Mouse (Mus musculus) retina, postnatal 7 days (tissue): Measurements from ENCODE around the gene Fam171a1.
A peak's percentile ranks its signal among the peaks of the same experiment; 100 is the strongest.
"Not testable (repeated sequence)": the region's sequence is repeated elsewhere in the genome, so short reads cannot be mapped to it uniquely, and the experiment has no call there.

Experiments used
- DNase-seq: peaks from one replicate; pipeline ENCODE4 v3.0.0-alpha.2; 2012; ENCODE audit warnings: low read depth, low spot score

Fam171a1 gene

GRCm38 (mm10) chr2:3113866-3114265 is at the start of gene Fam171a1:
Fam171a1 (plus strand) TSS chr2:3114224.
- DNase-seq, result no peak

DNA sequence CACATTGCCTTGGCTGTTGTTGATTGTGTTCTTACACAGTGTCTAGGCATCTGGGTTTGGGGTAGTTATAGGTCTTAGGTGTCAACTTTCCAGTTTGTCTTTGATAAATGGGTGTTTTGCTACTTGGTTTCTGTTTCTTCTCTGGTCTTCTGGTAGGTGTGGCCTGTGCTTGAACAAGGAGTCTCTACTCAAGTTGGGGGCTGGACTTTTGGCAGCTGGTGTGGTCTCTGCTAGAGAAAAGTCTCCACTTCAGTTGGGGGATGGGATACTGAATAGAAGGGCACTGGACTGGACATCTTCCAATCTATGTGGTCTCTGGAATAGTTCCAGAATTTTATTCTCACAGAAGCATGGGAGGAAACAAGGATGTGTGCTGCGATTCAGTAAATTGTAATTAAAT is 44.9 kb upstream of the Fam171a1 start:
- no peak for DNase-seq

GRCm38 (mm10) chr2:3088361-3088760 is 25.7 kb upstream of the Fam171a1 start:
- DNase-seq, result not testable (repeated sequence)

DNA sequence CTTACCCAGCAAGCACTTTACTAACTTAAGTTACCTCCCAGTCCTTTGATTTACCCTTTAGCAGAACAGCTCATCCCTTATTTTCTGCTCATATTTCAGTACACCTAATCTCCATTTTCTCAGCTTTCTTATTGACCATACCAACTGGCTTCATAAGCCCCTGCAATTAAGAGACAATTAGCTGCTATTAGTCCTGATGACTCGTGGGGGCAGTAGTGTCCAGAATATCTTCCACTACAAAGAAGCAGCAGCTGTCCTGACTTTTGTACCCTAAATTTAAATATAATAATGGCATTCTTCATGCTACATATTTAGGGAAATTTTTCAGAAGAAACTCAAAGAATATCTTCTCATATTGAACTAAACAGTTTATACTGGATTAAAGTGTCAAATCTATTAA is 24.8 kb upstream of the Fam171a1 start:
- DNase-seq, result peak; percentile 13

DNA sequence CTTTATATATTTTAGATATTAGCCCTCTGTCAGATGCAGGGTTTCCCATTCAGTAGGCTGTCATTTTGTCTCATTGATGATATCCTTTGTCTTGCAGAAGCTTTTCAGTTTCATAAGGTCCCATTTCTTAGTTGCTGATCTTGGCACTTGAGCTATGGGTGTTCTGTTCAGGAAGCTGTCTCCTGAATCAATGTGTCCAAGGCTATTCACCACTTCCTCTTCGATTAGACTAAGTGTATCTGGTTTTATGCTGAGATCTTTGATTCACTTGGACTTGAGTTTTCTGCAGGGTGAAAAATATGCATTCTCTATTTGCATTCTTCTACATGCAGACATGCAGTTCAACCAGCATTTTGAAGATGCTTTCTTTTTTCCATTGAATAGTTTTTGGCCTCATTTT is 17.9 kb upstream of the Fam171a1 start:
- no peak for DNase-seq

- DNase-seq, result no peak
Observed at GRCm38 (mm10) chr2:3099971-3100370, 14.1 kb upstream of the Fam171a1 start.

GRCm38 (mm10) chr2:3101292-3101957 is 12.6 kb upstream of the Fam171a1 start:
- DNase-seq, result no peak

- no peak for DNase-seq
Observed at GRCm38 (mm10) chr2:3102360-3102759, 11.7 kb upstream of the Fam171a1 start.

- DNase-seq, result no peak
Observed at GRCm38 (mm10) chr2:3107471-3107870, 6.6 kb upstream of the Fam171a1 start.

- DNase-seq, result no peak
Observed at GRCm38 (mm10) chr2:3108431-3108830, 5.6 kb upstream of the Fam171a1 start.

DNA sequence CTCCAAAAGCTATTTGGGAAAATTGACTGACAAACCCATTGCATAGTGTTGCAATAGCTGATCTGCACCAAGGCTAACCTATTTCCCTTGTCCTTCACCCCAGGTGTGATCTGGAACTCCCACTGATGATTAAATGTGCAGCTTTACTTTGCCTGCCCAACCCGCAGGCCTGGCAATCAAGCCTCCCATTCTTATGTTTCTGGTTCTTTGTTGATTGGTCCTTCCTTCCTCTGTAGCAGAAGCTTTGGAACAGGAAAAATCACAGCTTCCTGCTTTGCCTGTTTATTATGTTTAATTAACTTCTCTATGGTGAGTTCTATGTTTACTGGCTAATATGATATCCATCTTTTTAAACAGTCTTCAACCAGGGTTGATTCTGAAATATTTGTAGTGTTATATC is 5.2 kb upstream of the Fam171a1 start:
- no peak for DNase-seq

GRCm38 (mm10) chr2:3117855-3118202 is 3.8 kb downstream of the Fam171a1 start:
- DNase-seq, result no peak

DNA sequence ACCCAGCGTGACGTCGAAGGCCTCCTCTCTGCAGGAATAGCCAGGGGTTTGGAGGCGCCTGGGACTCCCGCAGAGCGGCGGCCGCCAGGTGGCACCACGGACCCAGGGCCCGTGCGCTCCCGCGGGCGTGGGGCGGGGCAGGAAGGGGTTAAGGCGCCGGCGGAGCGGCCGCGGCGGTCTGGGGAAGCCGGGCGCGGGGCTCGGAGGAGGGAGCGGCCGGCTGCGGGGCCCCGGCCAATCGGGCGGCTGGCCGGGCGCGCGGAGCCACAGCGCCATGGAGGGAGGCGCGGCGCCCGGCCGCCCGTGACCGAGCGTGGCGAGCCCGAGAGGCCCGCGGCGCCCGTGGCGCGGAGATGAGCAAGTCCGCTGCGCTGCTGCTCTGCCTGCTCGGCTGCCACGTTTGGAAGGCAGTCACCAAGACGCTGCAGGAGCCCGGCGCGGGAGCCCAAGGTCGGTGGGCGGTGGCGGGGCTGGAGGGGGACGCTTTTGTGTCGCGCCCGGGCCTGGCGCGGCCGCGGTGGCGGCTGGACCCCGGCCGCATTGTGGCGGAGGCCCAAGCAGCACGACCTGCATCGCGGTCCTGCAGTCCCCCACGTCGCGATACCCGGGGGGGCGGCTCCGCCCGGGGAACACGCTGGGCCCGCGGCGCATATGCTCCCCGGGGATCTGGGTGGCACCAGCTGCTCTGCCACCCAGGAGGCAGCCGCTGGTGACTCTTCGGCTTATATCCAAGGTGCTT is 4.3 kb downstream of the Fam171a1 start:
- peak; percentile 75 for DNase-seq

GRCm38 (mm10) chr2:3118969-3119368 is 4.9 kb downstream of the Fam171a1 start:
- DNase-seq, result no peak

- no peak for DNase-seq
Observed at GRCm38 (mm10) chr2:3119371-3119935, 5.4 kb downstream of the Fam171a1 start.

DNA sequence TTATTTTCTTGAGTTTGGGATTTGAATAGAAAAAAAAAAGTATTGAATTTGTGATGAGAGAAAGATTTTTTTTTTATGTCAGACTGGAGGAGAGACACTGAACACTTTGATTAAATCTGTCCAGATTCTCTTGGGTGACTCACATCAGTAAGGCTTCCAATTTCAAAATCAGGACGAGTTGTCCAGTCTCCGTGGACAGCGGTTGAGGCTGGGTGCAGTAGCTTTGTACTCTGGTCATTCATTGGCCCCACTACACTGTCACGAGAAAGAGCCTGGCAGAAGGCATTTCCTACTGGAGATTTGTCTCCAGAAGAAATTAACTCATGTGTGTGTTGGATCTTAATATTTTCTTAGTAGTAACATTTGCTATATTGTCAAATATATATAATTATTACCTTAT is 8.5 kb downstream of the Fam171a1 start:
- DNase-seq, result no peak

- DNase-seq, result no peak
Observed at GRCm38 (mm10) chr2:3127256-3127883, 13.3 kb downstream of the Fam171a1 start.

GRCm38 (mm10) chr2:3128344-3128871 is 14.4 kb downstream of the Fam171a1 start:
- no peak for DNase-seq

- DNase-seq, result no peak
Observed at GRCm38 (mm10) chr2:3128910-3129309, 14.9 kb downstream of the Fam171a1 start.

- DNase-seq, result no peak
Observed at GRCm38 (mm10) chr2:3132473-3132872, 18.4 kb downstream of the Fam171a1 start.

DNA sequence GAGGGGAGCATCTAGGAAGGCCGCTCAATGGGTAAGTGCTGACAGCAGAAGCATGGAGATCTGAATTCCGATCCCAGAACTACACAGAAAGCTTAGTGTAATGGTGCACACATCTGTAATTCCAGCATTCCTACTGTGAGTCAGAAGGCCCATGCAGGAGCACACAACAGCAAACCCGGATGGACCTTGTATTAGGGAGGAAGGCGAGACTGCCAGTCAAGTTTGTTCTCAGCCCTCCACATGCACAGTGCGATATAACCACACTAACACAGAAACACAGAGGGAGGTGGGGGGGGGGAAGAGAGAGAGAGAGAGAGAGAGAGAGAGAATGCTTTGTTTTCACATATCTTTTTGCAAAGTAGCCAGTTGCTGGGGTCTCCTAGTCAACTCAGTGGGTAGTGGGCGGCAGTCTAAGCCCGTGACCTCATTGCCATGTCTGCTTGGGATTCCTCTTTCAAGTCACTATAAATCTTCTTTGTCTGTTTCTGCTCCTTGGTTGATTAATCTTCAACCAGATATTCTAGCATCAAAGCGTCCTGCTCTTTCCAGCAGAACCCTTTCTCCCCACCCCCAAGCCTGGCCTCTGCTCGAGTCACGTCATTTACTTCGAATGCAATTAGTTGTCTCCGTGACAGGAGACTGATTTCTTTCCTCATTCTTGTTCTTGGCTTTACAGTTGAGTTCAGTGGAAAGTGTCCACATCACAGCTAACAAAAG is 20.7 kb downstream of the Fam171a1 start:
- no peak for DNase-seq

DNA sequence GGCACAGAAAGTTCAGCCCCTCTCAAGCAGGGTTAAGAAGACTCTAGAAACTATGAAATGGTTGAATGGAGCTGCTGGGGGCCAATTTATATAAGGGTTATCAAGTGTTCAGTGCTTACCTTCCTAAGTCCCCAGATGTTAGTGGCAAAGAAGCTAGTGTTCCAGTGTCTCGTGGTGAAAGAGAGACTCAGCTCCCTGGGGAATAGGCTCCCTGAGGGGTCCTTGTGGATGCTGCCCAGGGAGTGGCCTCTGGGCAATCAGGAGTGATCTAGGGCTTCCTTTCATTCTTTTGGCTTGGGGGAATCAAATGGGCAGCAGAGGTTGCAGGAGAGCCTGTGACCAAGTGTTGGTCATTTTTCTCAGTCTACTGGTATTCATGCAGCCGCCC is 21.3 kb downstream of the Fam171a1 start:
- DNase-seq, result no peak
